Mouse (Mus musculus) liver, embryonic 11.5 days (tissue): ENCODE measurements around the gene Ppp1r9b. TPM values are rescaled to one million over a fixed set of nuclear protein-coding genes. Genes with fewer than 3 reads are reported as not detected.
A peak's percentile ranks its signal among the peaks of the same experiment; 100 is the strongest.

Experiments
- ATAC-seq: fragments of 200-750 bp; cut with Nextera tagmentation; replicated peaks from 2 replicates; pipeline ENCODE4 v1.8.0; 2017; ENCODE audit warnings: moderate number of reproducible peaks, mild to moderate bottlenecking, moderate TSS enrichment, moderate library complexity; ENCODE audit not compliant: low FRiP score
- DNase-seq: peaks from one replicate; pipeline ENCODE4 v3.0.0-alpha.2; 2017; ENCODE audit warnings: low spot score
- H3K27ac ChIP-seq: fragments of 300-500 bp; sonication (generic); 2 replicates; pipeline ENCODE4 v1.5.1; 2014; ENCODE audit warnings: mild to moderate bottlenecking, low read depth, low read length, control low read depth
- H3K27me3 ChIP-seq: fragments of 300-500 bp; sonication (generic); replicated peaks from 2 replicates; pipeline ENCODE4 v1.6.1; 2014; ENCODE audit warnings: low read length, mixed read lengths; ENCODE audit not compliant: control insufficient read depth, insufficient read depth
- H3K36me3 ChIP-seq: fragments of 300-500 bp; sonication (generic); 2 replicates; pipeline ENCODE4 v1.6.1; 2014; ENCODE audit warnings: mild to moderate bottlenecking, low read length, moderate library complexity, mixed read lengths; ENCODE audit not compliant: control insufficient read depth, insufficient read depth
- H3K4me1 ChIP-seq: fragments of 300-500 bp; sonication (generic); replicated peaks from 2 replicates; pipeline ENCODE4 v1.6.1; 2014; ENCODE audit warnings: low read length, mixed read lengths; ENCODE audit not compliant: control insufficient read depth, insufficient read depth
- H3K4me2 ChIP-seq: fragments of 300-500 bp; sonication (generic); 2 replicates; pipeline ENCODE4 v1.6.1; 2014; ENCODE audit warnings: mild to moderate bottlenecking, control low read depth, moderate library complexity
- H3K4me3 ChIP-seq: fragments of 300-500 bp; sonication (generic); 2 replicates; pipeline ENCODE4 v1.5.1; 2014; ENCODE audit warnings: low read depth, low read length, control low read depth
- H3K9ac ChIP-seq: fragments of 300-500 bp; sonication (generic); 2 replicates; pipeline ENCODE4 v1.6.1; 2014; ENCODE audit warnings: low read depth, low read length, control low read depth
- H3K9me3 ChIP-seq: fragments of 300-500 bp; sonication (generic); 2 replicates; pipeline ENCODE4 v1.6.1; 2016; ENCODE audit warnings: low read length, inconsistent platforms, mixed read lengths; ENCODE audit not compliant: control insufficient read depth
- WGBS: fragments of 180-500 bp; shearing (Covaris S2); extraction: QIAGEN DNeasy Blood & Tissue Kit; methylation state at CpG from one replicate; pipeline ENCODE4 v1.1.7; 2014; 5-methylcytosine and 5-hydroxymethylcytosine counted together
- polyA plus RNA-seq: library from polyadenylated mRNA; unstranded; fragments of >200 nt; fragmentation: Nextera tagmentation; extraction: Ambion mirVana; gene quantifications from 2 replicates; pipeline ENCODE4 v1.2.1, GENCODE M21; 2014

Gene Ppp1r9b
- polyA plus RNA-seq, 1 experiment from 2014 or later, result 27.9 TPM

- H3K4me2 ChIP-seq, result no peak overlapping the region
- H3K9me3 ChIP-seq, result no peaks in the 10 kb centered on the region
- DNase-seq, result no peak
- WGBS, result 63% methylated on average over 16 of the region's 16 CpGs
- no peaks in the 10 kb centered on the region for H3K4me1 ChIP-seq
- no peak overlapping the region for H3K9ac ChIP-seq
- no peaks in the 10 kb centered on the region for H3K36me3 ChIP-seq
- H3K4me3 ChIP-seq, result no peak overlapping the region
- H3K27me3 ChIP-seq, result peaks cover 2% of the 10 kb centered on the region; the same call in 1 of the 2 replicates
- no peak overlapping the region for H3K27ac ChIP-seq
- no peak for ATAC-seq
Observed at GRCm38 (mm10) chr11:94971895-94972615, 18.8 kb upstream of the Ppp1r9b start.

- Histone ChIP-seq H3K4me1 (no peaks in the 10 kb centered on the region), H3K4me3 (no peak overlapping the region), H3K9me3 (no peaks in the 10 kb centered on the region), H3K27ac (no peak overlapping the region), H3K9ac (no peak overlapping the region), H3K4me2 (no peak overlapping the region), H3K27me3 (peaks cover 2% of the 10 kb centered on the region; the same call in 1 of the 2 replicates), H3K36me3 (no peaks in the 10 kb centered on the region)
- 64% methylated on average over 5 of the region's 5 CpGs for WGBS
- no peak for DNase-seq
- no peak for ATAC-seq
Observed at GRCm38 (mm10) chr11:94972887-94973286, 17.9 kb upstream of the Ppp1r9b start.

GRCm38 (mm10) chr11:94973313-94973712 lies 17.5 kb upstream of the Ppp1r9b start:
- ATAC-seq, result no peak
- Histone ChIP-seq H3K9ac (no peak overlapping the region), H3K4me1 (no peaks in the 10 kb centered on the region), H3K36me3 (no peaks in the 10 kb centered on the region), H3K4me3 (no peak overlapping the region), H3K9me3 (no peaks in the 10 kb centered on the region), H3K27ac (no peak overlapping the region), H3K4me2 (no peak overlapping the region), H3K27me3 (peaks cover 2% of the 10 kb centered on the region; the same call in 1 of the 2 replicates)
- DNase-seq, result no peak
- WGBS, result 58% methylated on average over 4 of the region's 4 CpGs

- 78% methylated on average over 2 of the region's 2 CpGs for WGBS
- H3K4me3 ChIP-seq, result no peak overlapping the region
- no peak overlapping the region for H3K9ac ChIP-seq
- DNase-seq (no peak), ATAC-seq (no peak)
- no peak overlapping the region for H3K4me2 ChIP-seq
- H3K4me1 ChIP-seq, result peaks cover 12% of the 10 kb centered on the region
- H3K9me3 ChIP-seq, result no peaks in the 10 kb centered on the region
- peaks cover 2% of the 10 kb centered on the region; the same call in 1 of the 2 replicates for H3K27me3 ChIP-seq
- no peak overlapping the region for H3K27ac ChIP-seq
- H3K36me3 ChIP-seq, result no peaks in the 10 kb centered on the region
Observed at GRCm38 (mm10) chr11:94974951-94975350, 15.9 kb upstream of the Ppp1r9b start.

GRCm38 (mm10) chr11:94976199-94976598 lies 14.6 kb upstream of the Ppp1r9b start, which contains the start of gene Sgca:
Gene Sgca (minus strand): TSS chr11:94976327.
- Histone ChIP-seq H3K9me3 (no peaks in the 10 kb centered on the region), H3K27ac (no peak within 1 kb of the TSS), H3K36me3 (no peaks in the 10 kb centered on the region), H3K4me1 (peaks cover 12% of the 10 kb centered on the region), H3K4me3 (no peak within 1 kb of the TSS), H3K9ac (no peak within 1 kb of the TSS), H3K4me2 (no peak within 1 kb of the TSS), H3K27me3 (peaks cover 2% of the 10 kb centered on the region; the same call in 1 of the 2 replicates)
- DNase-seq (no peak), ATAC-seq (no peak)
- WGBS, result 70% methylated on average over 5 of the region's 5 CpGs

GRCm38 (mm10) chr11:94978178-94978915 lies 12.5 kb upstream of the Ppp1r9b start:
- Histone ChIP-seq H3K9ac (no peak overlapping the region), H3K4me1 (peaks cover 12% of the 10 kb centered on the region), H3K4me3 (peak overlapping the region; percentile 31; the same call in 1 of the 2 replicates), H3K9me3 (no peaks in the 10 kb centered on the region), H3K4me2 (peak overlapping the region; percentile 66), H3K27me3 (no peaks in the 10 kb centered on the region), H3K36me3 (no peaks in the 10 kb centered on the region), H3K27ac (0 out of 2 replicates have a peak overlapping the region, but pooled peaks have one; percentile 13)
- DNase-seq (no peak), ATAC-seq (no peak)
- 49% methylated on average over 9 of the region's 9 CpGs for WGBS

- no peaks in the 10 kb centered on the region for H3K9me3 ChIP-seq
- H3K27ac ChIP-seq, result peak overlapping the region; percentile 73; the same call in 1 of the 2 replicates
- peaks cover 12% of the 10 kb centered on the region for H3K4me1 ChIP-seq
- no peaks in the 10 kb centered on the region for H3K36me3 ChIP-seq
- peak overlapping the region; percentile 12 for H3K9ac ChIP-seq
- peak overlapping the region; percentile 66 for H3K4me2 ChIP-seq
- ATAC-seq (peak; percentile 88), DNase-seq (peak; percentile 93)
- under 1% methylated on average over 20 of the region's 20 CpGs for WGBS
- no peaks in the 10 kb centered on the region for H3K27me3 ChIP-seq
- H3K4me3 ChIP-seq, result peak overlapping the region; percentile 31; the same call in 1 of the 2 replicates
Observed at GRCm38 (mm10) chr11:94978947-94979346, 11.9 kb upstream of the Ppp1r9b start.

GRCm38 (mm10) chr11:94979462-94980179 lies 11.2 kb upstream of the Ppp1r9b start:
- Histone ChIP-seq H3K27me3 (no peaks in the 10 kb centered on the region), H3K4me3 (peak overlapping the region; percentile 31; the same call in 1 of the 2 replicates), H3K9ac (peak overlapping the region; percentile 12), H3K4me2 (peak overlapping the region; percentile 66), H3K4me1 (peaks cover 15% of the 10 kb centered on the region), H3K9me3 (no peaks in the 10 kb centered on the region), H3K27ac (peak overlapping the region; percentile 73), H3K36me3 (no peaks in the 10 kb centered on the region)
- ATAC-seq (peak; percentile 80), DNase-seq (no peak)
- 65% methylated on average over 11 of the region's 11 CpGs for WGBS
